Mouse (Mus musculus) left cerebral cortex, adult 6 months (tissue): ENCODE results near the gene Gm10318. TPM values are rescaled to one million over a fixed set of nuclear protein-coding genes. Genes with fewer than 3 reads are reported as not detected.

Experiments used
- long read RNA-seq, 2 experiments: library from polyadenylated mRNA; unstranded; transcript quantifications; one replicate each; pipeline ENCODE4 v2.0.0; 2019 to 2020
- polyA plus RNA-seq: library from polyadenylated mRNA; unstranded; fragments of <200 nt; fragmentation: Nextera tagmentation; gene quantifications from 2 replicates; pipeline ENCODE4 v1.2.3, GENCODE M21; 2021

Gm10318 gene
- not detected in 2 replicates for polyA plus RNA-seq
- long read RNA-seq, experiment 1, result 0 reads
- long read RNA-seq, experiment 2, result 0 reads

GRCm38 (mm10) chr10:77852559-77852958 lies at the start of gene Gm10318:
Gene Gm10318 (plus strand): TSS chr10:77852859.

DNA sequence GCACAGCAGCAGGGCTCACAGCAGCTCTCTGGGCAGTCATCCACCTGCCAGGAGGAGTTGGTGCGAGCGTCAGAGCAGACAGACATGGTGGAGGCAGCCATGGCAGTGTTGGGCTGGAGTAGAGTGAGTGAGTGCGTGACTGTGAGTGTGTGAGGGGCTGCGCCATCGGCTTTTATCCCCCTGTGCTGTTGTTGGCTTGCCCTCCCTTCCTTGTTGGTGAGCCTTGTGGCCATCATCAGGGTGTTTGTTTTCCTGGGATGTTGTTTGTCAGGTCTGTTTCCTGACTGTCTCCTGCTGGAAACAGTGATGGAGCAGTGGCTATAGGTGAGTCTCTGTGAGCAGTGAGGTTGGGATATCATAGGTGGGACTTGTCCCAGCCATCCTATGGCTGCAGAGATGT lies 40.9 kb upstream of the Gm10318 start, which contains the start of gene Gm9507:
Gene Gm9507, minus strand, starts transcription at position 101 of the 400 bp plus-strand sequence.

GRCm38 (mm10) chr10:77814382-77814781 lies 38.3 kb upstream of the Gm10318 start, which contains the start of gene Gm2696:
Gene Gm2696 (plus strand): TSS chr10:77814682.

DNA sequence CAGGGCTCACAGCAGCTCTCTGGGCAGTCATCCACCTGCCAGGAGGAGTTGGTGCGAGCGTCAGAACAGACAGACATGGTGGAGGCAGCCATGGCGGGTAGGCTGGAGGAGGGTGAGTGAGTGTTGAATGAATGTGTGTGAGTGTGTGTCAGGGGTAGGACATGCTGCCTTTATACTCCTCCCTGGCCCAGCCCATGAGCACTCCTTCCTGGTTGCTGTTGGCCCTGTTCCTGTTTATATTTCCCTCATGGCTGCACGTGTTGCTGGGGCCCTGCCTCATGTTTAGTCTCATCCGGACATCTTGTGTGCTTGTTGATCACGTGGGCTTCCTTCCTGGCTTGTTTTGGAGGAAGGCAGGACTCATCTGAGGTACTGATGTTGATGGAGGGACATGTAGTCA lies 25.7 kb upstream of the Gm10318 start, which contains the start of gene Krtap10-4:
Gene Krtap10-4, minus strand, starts transcription at position 145 of the 400 bp plus-strand sequence.

GRCm38 (mm10) chr10:77835647-77836046 lies 17.0 kb upstream of the Gm10318 start, which contains the start of gene Krtap10-10:
Gene Krtap10-10 (plus strand): TSS chr10:77835947.

DNA sequence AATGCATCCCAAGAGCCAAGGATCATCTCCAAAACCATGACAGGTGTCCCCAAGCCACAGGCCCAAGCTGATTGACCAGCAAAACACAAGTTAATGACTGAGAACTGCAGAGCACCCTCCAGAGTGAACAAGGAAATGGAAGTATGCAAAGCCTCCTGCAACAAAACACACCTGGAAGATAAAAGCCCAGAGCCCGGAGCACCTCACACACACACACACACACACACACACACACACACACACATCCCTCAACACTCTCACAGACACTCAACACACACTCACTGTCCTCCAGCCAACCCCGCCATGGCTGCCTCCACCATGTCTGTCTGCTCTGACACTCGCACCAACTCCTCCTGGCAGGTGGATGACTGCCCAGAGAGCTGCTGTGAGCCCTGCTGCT lies 6.2 kb upstream of the Gm10318 start, which contains the start of gene Gm36176:
Gene Gm36176, plus strand, starts transcription at position 301 of the 400 bp plus-strand sequence.

GRCm38 (mm10) chr10:77861675-77862074 lies 9.0 kb downstream of the Gm10318 start, which contains the start of gene Gm3285:
Gene Gm3285 (plus strand): TSS chr10:77861975.

DNA sequence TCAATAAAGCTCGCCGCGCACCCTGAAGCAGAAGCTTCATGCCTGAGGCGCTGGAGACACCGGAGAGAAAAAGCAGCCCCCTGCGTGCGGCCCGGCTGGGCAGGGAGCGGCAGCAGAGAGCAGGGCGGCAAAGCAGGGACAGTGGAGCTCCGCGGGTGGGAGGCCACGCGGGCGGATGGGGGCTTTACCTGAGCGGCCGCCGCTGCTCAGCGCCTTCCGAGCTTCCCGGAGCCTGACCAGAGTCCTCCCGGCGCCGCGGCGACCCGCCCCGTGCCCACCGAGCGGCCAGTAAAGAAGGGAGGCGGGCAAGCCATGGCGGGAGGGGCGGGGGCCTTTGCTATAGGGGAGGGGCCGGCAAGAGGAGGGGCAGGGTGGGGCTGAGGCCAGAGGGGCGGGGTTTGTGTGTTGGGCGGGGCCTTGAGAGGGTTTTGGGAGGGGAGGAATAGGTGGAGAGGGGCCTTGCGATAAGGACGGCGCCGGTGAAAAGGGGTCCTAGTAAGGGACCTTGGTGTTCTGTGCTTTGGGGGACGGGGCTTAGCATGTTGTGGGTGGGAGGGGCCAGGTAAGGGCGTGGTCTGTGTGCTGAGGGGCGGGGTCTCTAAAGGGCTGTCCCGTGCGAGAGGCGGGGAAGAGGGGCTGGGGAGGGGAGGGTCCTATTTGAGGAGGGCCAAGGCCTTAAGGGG lies 49.7 kb downstream of the Gm10318 start, which contains the start of gene Lrrc3:
Gene Lrrc3, minus strand, starts transcription at position 326 of the 683 bp plus-strand sequence.

Other genes with a start within 250 kb of the Gm10318 start
- gene Sumo3, start 246.8 kb upstream of the Gm10318 start, polyA plus RNA-seq, result 157 and 188 TPM in 2 replicates
- 1.9 and 10.3 TPM in 2 replicates for gene Gm49325, start 246.7 kb upstream of the Gm10318 start, polyA plus RNA-seq
- 50.9 and 59.2 TPM in 2 replicates for gene Ube2g2, start 230.6 kb upstream of the Gm10318 start, polyA plus RNA-seq
- gene Tspear, start 166.3 kb upstream of the Gm10318 start, polyA plus RNA-seq, result 0.20 TPM in 2 replicates
- not detected in 2 replicates for gene Gm19402, start 162.1 kb upstream of the Gm10318 start, polyA plus RNA-seq
- not detected in 2 replicates for gene Gm9508, start 155.6 kb upstream of the Gm10318 start, polyA plus RNA-seq
- not detected in 2 replicates for gene Gm10272, start 146.2 kb upstream of the Gm10318 start, polyA plus RNA-seq
- not detected in 2 replicates for gene Gm10024, start 141.4 kb upstream of the Gm10318 start, polyA plus RNA-seq
- not detected in 2 replicates for gene Gm10142, start 137.1 kb upstream of the Gm10318 start, polyA plus RNA-seq
- not detected in 2 replicates for gene Krtap12-1, start 132.3 kb upstream of the Gm10318 start, polyA plus RNA-seq
- gene Gm10100, start 126.4 kb upstream of the Gm10318 start, polyA plus RNA-seq, result not detected in 2 replicates
- gene Gm18596, start 110.2 kb upstream of the Gm10318 start, polyA plus RNA-seq, result not detected in 2 replicates
- not detected in 2 replicates for gene Gm9736, start 101.5 kb upstream of the Gm10318 start, polyA plus RNA-seq
- gene Gm3233, start 93.2 kb upstream of the Gm10318 start, polyA plus RNA-seq, result not detected in 2 replicates
- gene Gm3238, start 81.5 kb upstream of the Gm10318 start, polyA plus RNA-seq, result not detected in 2 replicates
- gene Gm7138, start 75.9 kb upstream of the Gm10318 start, polyA plus RNA-seq, result not detected in 2 replicates
- not detected in 2 replicates for gene Gm3250, start 70.3 kb upstream of the Gm10318 start, polyA plus RNA-seq
- gene Gm7137, start 64.7 kb upstream of the Gm10318 start, polyA plus RNA-seq, result not detected in 2 replicates
- not detected in 2 replicates for gene Gm9639, start 57.8 kb upstream of the Gm10318 start, polyA plus RNA-seq
- not detected in 2 replicates for gene Gm19668, start 53.7 kb upstream of the Gm10318 start, polyA plus RNA-seq
- gene Gm9507, start 41.0 kb upstream of the Gm10318 start, polyA plus RNA-seq, result not detected in 2 replicates
- not detected in 2 replicates for gene Gm2696, start 38.2 kb upstream of the Gm10318 start, polyA plus RNA-seq
- not detected in 2 replicates for gene Krtap10-4, start 25.8 kb upstream of the Gm10318 start, polyA plus RNA-seq
- gene Krtap10-10, start 16.9 kb upstream of the Gm10318 start, polyA plus RNA-seq, result not detected in 2 replicates
- gene Gm36176, start 6.1 kb upstream of the Gm10318 start, polyA plus RNA-seq, result not detected in 2 replicates
- not detected in 2 replicates for gene Gm3285, start 9.1 kb downstream of the Gm10318 start, polyA plus RNA-seq
- gene Lrrc3, start 49.7 kb downstream of the Gm10318 start, polyA plus RNA-seq, result 4.8 TPM in 2 replicates
- 3.8 and 4.0 TPM in 2 replicates for gene Trpm2, start 117.7 kb downstream of the Gm10318 start, polyA plus RNA-seq
- gene 1810043G02Rik, start 125.7 kb downstream of the Gm10318 start, polyA plus RNA-seq, result 38.1 and 47.5 TPM in 2 replicates
- 67.7 and 71.8 TPM in 2 replicates for gene Pfkl, start 157.2 kb downstream of the Gm10318 start, polyA plus RNA-seq
- gene Dnmt3l, start 189.1 kb downstream of the Gm10318 start, polyA plus RNA-seq, result 0.84 TPM in 1 of 2 replicates, not detected in the other
- gene Aire, start 190.8 kb downstream of the Gm10318 start, polyA plus RNA-seq, result not detected in 2 replicates
- gene Icosl, start 216.4 kb downstream of the Gm10318 start, polyA plus RNA-seq, result 1.2 and 2.0 TPM in 2 replicates